Mouse (Mus musculus) forebrain, embryonic 16.5 days (tissue): ENCODE results near the gene Bace2. TPM values are rescaled to one million over a fixed set of nuclear protein-coding genes. Genes with fewer than 3 reads are reported as not detected.

Source experiments
- ATAC-seq: fragments of 200-750 bp; cut with Nextera tagmentation; 2 replicates; pipeline ENCODE4 v1.8.0; 2017; ENCODE audit warnings: mild to moderate bottlenecking, moderate library complexity
- H3K27ac ChIP-seq: fragments of 300-500 bp; sonication (generic); 2 replicates; pipeline ENCODE4 v1.5.1; 2014; ENCODE audit warnings: low read length, control low read depth
- H3K27me3 ChIP-seq: fragments of 300-500 bp; sonication (generic); replicated peaks from 2 replicates; pipeline ENCODE4 v1.6.1; 2014; ENCODE audit warnings: low read length; ENCODE audit not compliant: control insufficient read depth, insufficient read depth
- H3K36me3 ChIP-seq: fragments of 300-500 bp; sonication (generic); 2 replicates; pipeline ENCODE4 v1.6.1; 2014; ENCODE audit not compliant: control insufficient read depth, insufficient read depth
- H3K4me1 ChIP-seq: fragments of 300-500 bp; sonication (generic); replicated peaks from 2 replicates; pipeline ENCODE4 v1.6.1; 2014; ENCODE audit warnings: low read length; ENCODE audit not compliant: control insufficient read depth, insufficient read depth
- H3K4me2 ChIP-seq: fragments of 300-500 bp; sonication (generic); 2 replicates; pipeline ENCODE4 v1.6.1; 2014; ENCODE audit warnings: mild to moderate bottlenecking, low read length, control low read depth
- H3K4me3 ChIP-seq: fragments of 300-500 bp; sonication (generic); replicated peaks from 2 replicates; pipeline ENCODE4 v1.5.1; 2014; ENCODE audit warnings: mild to moderate bottlenecking, low read length, control low read depth
- H3K9ac ChIP-seq: fragments of 300-500 bp; sonication (generic); replicated peaks from 2 replicates; pipeline ENCODE4 v1.6.1; 2014; ENCODE audit warnings: low read depth, low read length, control low read depth
- H3K9me3 ChIP-seq: fragments of 300-500 bp; sonication (generic); 2 replicates; pipeline ENCODE4 v1.6.1; 2016; ENCODE audit warnings: low read length; ENCODE audit not compliant: control insufficient read depth
- WGBS: fragments of 180-500 bp; shearing (Covaris S2); extraction: QIAGEN DNeasy Blood & Tissue Kit; methylation state at CpG from one replicate; pipeline ENCODE4 v1.1.7; 2014; 5-methylcytosine and 5-hydroxymethylcytosine counted together
- polyA plus RNA-seq: library from polyadenylated mRNA; unstranded; fragments of >200 nt; fragmentation: Nextera tagmentation; extraction: Ambion mirVana; gene quantifications from 2 replicates; pipeline ENCODE4 v1.2.1, GENCODE M21; 2015

Gene Bace2
- 1.8 and 1.9 TPM in 2 replicates for polyA plus RNA-seq

GRCm38 (mm10) chr16:97356499-97357187 lies at the start of gene Bace2:
Bace2 (plus strand) TSS chr16:97356742.
- under 1% methylated on average over 57 of the region's 58 CpGs for WGBS
- H3K4me1 ChIP-seq = peaks cover 19% of the 10 kb centered on the region
- peak within 1 kb of the TSS; percentile 55 for H3K4me3 ChIP-seq
- peaks cover 13% of the 10 kb centered on the region for H3K27me3 ChIP-seq
- H3K9me3 ChIP-seq = no peaks in the 10 kb centered on the region
- ATAC-seq = peak; percentile 71
- peak within 1 kb of the TSS; percentile 100 for H3K4me2 ChIP-seq
- H3K27ac ChIP-seq = no peak within 1 kb of the TSS
- H3K9ac ChIP-seq = peak within 1 kb of the TSS; percentile 52
- no peaks in the 10 kb centered on the region for H3K36me3 ChIP-seq

GRCm38 (mm10) chr16:97307594-97307993 lies 48.9 kb upstream of the Bace2 start:
- ATAC-seq = no peak
- Histone ChIP-seq H3K9ac (no peak overlapping the region), H3K4me1 (no peaks in the 10 kb centered on the region; the same call in 1 of the 2 replicates), H3K27ac (no peak overlapping the region), H3K9me3 (no peaks in the 10 kb centered on the region), H3K36me3 (no peaks in the 10 kb centered on the region), H3K27me3 (no peaks in the 10 kb centered on the region), H3K4me2 (no peak overlapping the region), H3K4me3 (no peak overlapping the region)
- 49% methylated on average over 4 of the region's 4 CpGs for WGBS

- H3K27me3 ChIP-seq = no peaks in the 10 kb centered on the region
- no peak overlapping the region for H3K4me2 ChIP-seq
- no peak overlapping the region for H3K9ac ChIP-seq
- 0 out of 2 replicates have a peak, but pooled peaks cover 2% of the 10 kb centered on the region for H3K4me1 ChIP-seq
- no peaks in the 10 kb centered on the region for H3K9me3 ChIP-seq
- no peak for ATAC-seq
- no peak overlapping the region for H3K4me3 ChIP-seq
- 69% methylated on average over 4 of the region's 4 CpGs for WGBS
- no peaks in the 10 kb centered on the region for H3K36me3 ChIP-seq
- H3K27ac ChIP-seq = no peak overlapping the region
Observed at GRCm38 (mm10) chr16:97309796-97310569, 46.6 kb upstream of the Bace2 start.

DNA sequence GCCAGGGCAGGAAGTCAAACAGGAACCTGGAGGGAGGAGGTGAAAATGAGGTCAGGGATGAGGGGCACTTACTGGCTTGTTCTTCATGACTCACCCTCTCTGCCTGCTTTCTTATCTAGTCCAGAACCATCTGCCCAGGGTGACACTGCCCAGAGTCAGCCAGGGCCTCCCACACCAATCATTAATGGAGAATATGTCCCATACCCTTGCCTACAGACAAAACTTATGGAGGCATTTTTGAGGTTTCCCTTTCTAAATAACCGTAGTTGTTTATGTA lies 46.0 kb upstream of the Bace2 start:
- no peaks in the 10 kb centered on the region for H3K27me3 ChIP-seq
- H3K27ac ChIP-seq = no peak overlapping the region
- H3K4me3 ChIP-seq = no peak overlapping the region
- H3K4me2 ChIP-seq = no peak overlapping the region
- H3K4me1 ChIP-seq = 0 out of 2 replicates have a peak, but pooled peaks cover 2% of the 10 kb centered on the region
- H3K9ac ChIP-seq = no peak overlapping the region
- no peaks in the 10 kb centered on the region for H3K36me3 ChIP-seq
- WGBS = 79% methylated on average over 1 of the region's 1 CpGs
- no peaks in the 10 kb centered on the region for H3K9me3 ChIP-seq
- no peak for ATAC-seq

- no peak overlapping the region for H3K4me3 ChIP-seq
- H3K4me1 ChIP-seq = 0 out of 2 replicates have a peak, but pooled peaks cover 2% of the 10 kb centered on the region
- peak; percentile 70 for ATAC-seq
- H3K9ac ChIP-seq = no peak overlapping the region
- H3K27me3 ChIP-seq = no peaks in the 10 kb centered on the region
- no peaks in the 10 kb centered on the region for H3K36me3 ChIP-seq
- H3K9me3 ChIP-seq = no peaks in the 10 kb centered on the region
- H3K4me2 ChIP-seq = no peak overlapping the region
- 23% methylated on average over 10 of the region's 10 CpGs for WGBS
- H3K27ac ChIP-seq = no peak overlapping the region
Observed at GRCm38 (mm10) chr16:97312960-97313686, 43.4 kb upstream of the Bace2 start.

GRCm38 (mm10) chr16:97321576-97321975 lies 35.0 kb upstream of the Bace2 start:
- no peak for ATAC-seq
- Histone ChIP-seq H3K36me3 (no peaks in the 10 kb centered on the region), H3K4me1 (no peaks in the 10 kb centered on the region), H3K27ac (no peak overlapping the region), H3K27me3 (no peaks in the 10 kb centered on the region), H3K4me3 (no peak overlapping the region), H3K9ac (no peak overlapping the region), H3K4me2 (no peak overlapping the region), H3K9me3 (no peaks in the 10 kb centered on the region)
- WGBS = 90% methylated on average over 3 of the region's 3 CpGs

GRCm38 (mm10) chr16:97322604-97323003 lies 33.9 kb upstream of the Bace2 start:
- no peak overlapping the region for H3K4me3 ChIP-seq
- no peak overlapping the region for H3K4me2 ChIP-seq
- no peaks in the 10 kb centered on the region for H3K9me3 ChIP-seq
- H3K36me3 ChIP-seq = no peaks in the 10 kb centered on the region
- no peak for ATAC-seq
- no peak overlapping the region for H3K9ac ChIP-seq
- no peaks in the 10 kb centered on the region for H3K4me1 ChIP-seq
- H3K27ac ChIP-seq = no peak overlapping the region
- H3K27me3 ChIP-seq = no peaks in the 10 kb centered on the region

DNA sequence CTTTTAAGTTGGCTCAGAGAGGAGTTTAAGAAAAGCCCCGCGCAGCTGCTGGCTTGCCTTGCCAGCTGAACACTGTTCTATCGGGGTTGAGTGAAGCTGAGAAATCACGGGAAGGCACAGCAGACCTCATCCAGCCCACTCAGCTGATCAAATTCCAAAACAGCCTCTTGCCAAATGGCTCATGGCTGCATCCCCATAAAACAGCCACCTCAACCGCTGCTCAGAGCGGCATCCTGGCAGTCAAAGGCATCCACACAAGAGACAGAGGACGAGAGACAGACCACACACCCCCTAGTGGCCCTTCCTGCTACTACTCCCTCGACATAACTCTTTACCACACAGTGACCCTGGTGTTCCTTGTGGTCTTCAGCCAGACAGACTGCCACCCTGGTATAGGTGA lies 30.6 kb upstream of the Bace2 start:
- 0 out of 2 replicates have a peak, but pooled peaks have one; percentile 23 for ATAC-seq
- no peaks in the 10 kb centered on the region for H3K36me3 ChIP-seq
- no peaks in the 10 kb centered on the region for H3K27me3 ChIP-seq
- no peak overlapping the region for H3K9ac ChIP-seq
- no peak overlapping the region for H3K4me3 ChIP-seq
- H3K27ac ChIP-seq = no peak overlapping the region
- 30% methylated on average over 8 of the region's 8 CpGs for WGBS
- no peaks in the 10 kb centered on the region for H3K9me3 ChIP-seq
- H3K4me1 ChIP-seq = no peaks in the 10 kb centered on the region
- H3K4me2 ChIP-seq = no peak overlapping the region

GRCm38 (mm10) chr16:97328602-97329001 lies 27.9 kb upstream of the Bace2 start:
- Histone ChIP-seq H3K36me3 (no peaks in the 10 kb centered on the region), H3K9ac (no peak overlapping the region), H3K9me3 (no peaks in the 10 kb centered on the region), H3K4me3 (no peak overlapping the region), H3K4me2 (no peak overlapping the region), H3K27ac (no peak overlapping the region), H3K27me3 (no peaks in the 10 kb centered on the region), H3K4me1 (no peaks in the 10 kb centered on the region)
- WGBS = 89% methylated on average over 2 of the region's 2 CpGs
- no peak for ATAC-seq
